Mouse (Mus musculus): Measurements from ENCODE around the gene Med18. TPM values are rescaled to one million over a fixed set of nuclear protein-coding genes. Genes with fewer than 3 reads are reported as not detected.

The Med18 gene
- polyA plus RNA-seq, 1 experiment from 2014 or later: 18.5 TPM

DNA sequence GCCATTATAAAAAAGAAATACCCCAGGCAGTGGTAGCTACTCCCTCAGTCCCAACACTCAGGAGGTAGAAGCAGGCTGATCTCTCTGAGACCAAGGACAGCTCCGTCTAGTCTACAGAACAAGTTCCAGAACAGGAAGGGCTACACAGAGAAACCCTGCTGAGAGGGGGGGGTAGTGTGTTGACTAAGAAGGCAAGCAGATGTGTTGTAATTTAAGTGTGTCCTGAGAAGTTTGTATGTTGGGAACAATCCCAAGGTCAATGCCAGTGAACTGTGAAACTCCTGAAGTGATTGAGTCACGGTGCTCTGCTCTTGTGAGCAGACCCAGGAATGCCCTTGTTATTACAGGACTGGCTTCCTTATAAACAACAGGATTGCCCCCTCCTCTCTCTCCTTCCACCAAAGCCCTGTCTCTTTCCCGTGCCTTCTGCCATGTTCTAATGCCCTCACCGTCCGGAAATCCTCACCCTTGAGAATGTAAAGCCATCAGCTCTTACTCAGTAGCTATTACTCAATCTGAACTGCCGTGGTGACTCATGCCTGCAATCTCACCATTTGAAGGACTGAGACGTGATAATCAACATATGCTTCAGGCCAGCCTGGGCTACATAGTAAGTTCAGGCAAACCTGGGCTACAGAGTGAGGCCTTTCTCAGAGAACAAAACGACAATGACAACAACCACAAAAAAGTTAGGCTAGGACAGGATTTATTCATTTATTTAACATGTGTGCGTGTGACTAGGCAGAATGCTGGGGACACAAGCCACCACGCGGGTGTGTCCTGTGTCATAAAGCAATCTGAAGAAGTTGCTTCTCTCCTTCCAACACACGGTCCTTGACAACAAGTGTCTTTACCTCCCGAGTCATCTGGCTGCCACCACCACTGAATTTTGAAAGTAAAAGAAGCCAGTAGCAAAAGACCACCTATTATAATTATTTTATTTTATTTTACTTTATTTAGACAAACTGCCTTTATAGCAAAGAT is 12.5 kb upstream of the Med18 start:
- ATAC-seq (ENCODE audit: low FRiP score): no peak
- Histone ChIP-seq H3K27me3 (no peaks in the 10 kb centered on the region), H3K36me3 (no peaks in the 10 kb centered on the region), H3K27ac (no peak overlapping the region), H3K4me2 (no peak overlapping the region), H3K9ac (no peak overlapping the region), H3K4me3 (no peak overlapping the region), H3K9me3 (no peaks in the 10 kb centered on the region), H3K4me1 (replicated peaks) (no peaks in the 10 kb centered on the region)
- 81% methylated on average over 13 of the region's 13 CpGs for WGBS

DNA sequence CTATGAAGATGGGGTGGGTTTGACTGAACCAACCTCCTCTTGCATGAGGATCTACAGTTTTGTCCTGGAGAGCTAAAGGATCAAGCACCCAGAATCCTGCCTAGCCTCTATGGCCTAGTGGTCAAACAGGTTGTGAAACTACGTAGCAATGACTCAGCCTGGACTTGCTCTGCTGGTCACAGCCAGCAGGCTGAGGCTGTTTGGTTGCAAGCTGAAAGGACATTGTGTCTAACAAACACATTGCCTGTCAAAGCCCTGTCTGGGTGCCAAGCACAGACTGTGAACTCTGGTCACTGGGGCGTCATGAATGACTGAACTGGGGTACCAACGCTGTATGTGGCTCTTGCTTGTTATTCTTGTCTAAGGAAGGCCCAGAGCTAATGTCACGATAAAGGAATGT is 10.9 kb upstream of the Med18 start:
- Histone ChIP-seq H3K27ac (no peak overlapping the region), H3K36me3 (no peaks in the 10 kb centered on the region), H3K9ac (no peak overlapping the region), H3K4me3 (no peak overlapping the region), H3K9me3 (no peaks in the 10 kb centered on the region), H3K4me1 (replicated peaks) (no peaks in the 10 kb centered on the region), H3K4me2 (no peak overlapping the region), H3K27me3 (no peaks in the 10 kb centered on the region)
- no peak for ATAC-seq (ENCODE audit: low FRiP score)
- 75% methylated on average over 4 of the region's 4 CpGs for WGBS

DNA sequence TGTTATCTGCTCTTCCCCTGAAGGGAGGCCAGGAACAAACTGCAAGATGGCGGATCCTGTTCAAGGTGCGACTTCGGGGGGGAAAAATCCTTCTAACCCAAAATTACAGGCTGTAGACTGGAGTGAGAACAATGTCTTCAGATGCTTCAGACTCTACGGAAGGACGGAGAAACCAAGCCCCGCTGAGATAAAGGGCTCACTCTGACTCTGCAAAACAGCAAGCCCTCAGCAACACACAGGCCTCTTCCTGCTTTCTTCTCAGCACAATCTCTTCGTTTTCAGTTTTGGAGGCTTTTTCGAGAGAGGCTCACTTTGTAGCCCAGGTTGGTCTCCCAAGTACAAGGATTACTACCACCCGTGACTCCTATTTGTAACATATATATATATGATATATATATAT is 9.7 kb upstream of the Med18 start:
- Histone ChIP-seq H3K27me3 (no peaks in the 10 kb centered on the region), H3K9me3 (no peaks in the 10 kb centered on the region), H3K4me2 (no peak overlapping the region), H3K9ac (no peak overlapping the region), H3K36me3 (no peaks in the 10 kb centered on the region), H3K4me1 (replicated peaks) (no peaks in the 10 kb centered on the region), H3K27ac (no peak overlapping the region), H3K4me3 (no peak overlapping the region)
- no peak for ATAC-seq (ENCODE audit: low FRiP score)
- WGBS: 92% methylated on average over 9 of the region's 9 CpGs

DNA sequence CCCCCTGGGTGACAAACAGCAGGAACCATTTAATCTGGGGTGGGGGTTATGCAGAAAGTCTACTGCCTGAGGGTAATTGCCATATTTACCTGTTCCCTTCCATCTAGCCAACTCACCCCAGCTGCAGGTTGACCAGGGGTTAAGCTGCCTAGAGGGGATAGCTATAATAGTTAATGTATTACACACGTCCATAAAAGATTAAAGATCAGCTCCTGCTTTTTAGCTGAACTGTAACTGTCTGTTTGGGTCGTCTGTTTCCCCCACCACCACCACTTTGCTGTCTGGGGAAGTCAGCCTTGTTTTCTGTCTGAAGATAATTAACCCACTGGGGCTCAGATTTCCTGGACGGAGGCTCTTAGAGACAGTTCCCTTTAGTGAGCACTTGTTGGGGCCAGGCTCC is 6.2 kb upstream of the Med18 start:
- no peak for ATAC-seq (ENCODE audit: low FRiP score)

DNA sequence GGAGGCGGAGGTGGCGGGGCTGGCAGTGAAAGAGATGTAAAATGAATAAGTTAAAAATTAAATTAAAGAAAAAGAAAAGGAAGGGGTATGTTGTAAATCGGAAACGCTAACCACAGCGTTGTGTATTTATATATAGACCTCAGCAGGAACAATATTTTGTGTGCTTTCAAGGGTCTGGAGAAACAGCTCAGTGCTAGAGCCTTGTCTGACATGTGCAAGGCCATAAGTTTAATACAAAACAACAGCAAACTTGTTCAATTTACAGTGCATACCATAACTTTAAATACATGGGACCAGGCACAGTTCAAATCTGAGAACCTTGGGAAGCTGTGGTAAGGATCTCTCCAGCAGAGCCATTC is 513 bp upstream of the Med18 start:
- Histone ChIP-seq H3K36me3 (peaks cover 18% of the 10 kb centered on the region), H3K4me1 (replicated peaks) (peaks cover 25% of the 10 kb centered on the region), H3K4me3 (peak overlapping the region; percentile 89), H3K9me3 (no peaks in the 10 kb centered on the region), H3K27me3 (no peaks in the 10 kb centered on the region), H3K9ac (peak overlapping the region; percentile 84), H3K27ac (peak overlapping the region; percentile 40; the same call in 1 of the 2 replicates), H3K4me2 (peak overlapping the region; percentile 91)
- peak; percentile 44 for ATAC-seq (ENCODE audit: low FRiP score)
- WGBS: 0% methylated on average over 5 of the region's 5 CpGs

More for the DNA sequence above, 6.2 kb upstream of the Med18 start:
- no peaks in the 10 kb centered on the region for H3K9me3 ChIP-seq
- H3K4me2 ChIP-seq: no peak overlapping the region
- H3K27me3 ChIP-seq: no peaks in the 10 kb centered on the region
- H3K4me3 ChIP-seq: no peak overlapping the region
- no peak overlapping the region for H3K27ac ChIP-seq
- H3K36me3 ChIP-seq: no peaks in the 10 kb centered on the region
- WGBS: 26% methylated on average over 3 of the region's 3 CpGs
- no peak overlapping the region for H3K9ac ChIP-seq
- H3K4me1 ChIP-seq (replicated peaks): no peaks in the 10 kb centered on the region

DNA sequence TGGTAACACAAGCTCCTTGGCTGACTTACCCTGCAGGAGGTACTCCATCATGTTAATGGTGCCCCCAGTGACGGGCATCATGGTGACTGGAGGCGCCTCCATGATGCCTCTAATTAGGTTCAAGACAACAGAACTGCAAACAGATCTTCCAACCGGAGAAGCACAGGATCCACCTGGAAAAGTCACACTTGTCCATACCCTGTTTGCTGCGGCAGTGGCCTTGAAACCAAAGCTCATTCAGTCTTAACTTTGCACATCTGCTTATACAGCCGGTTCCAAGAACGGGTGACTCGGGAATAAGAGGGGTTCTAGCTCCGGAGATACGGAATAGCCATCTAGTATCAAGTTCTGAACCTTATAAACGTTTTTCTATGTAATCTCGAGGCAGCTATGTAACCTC is 885 bp downstream of the Med18 start:
- Histone ChIP-seq H3K9ac (peak overlapping the region; percentile 84), H3K4me1 (replicated peaks) (peaks cover 25% of the 10 kb centered on the region), H3K4me3 (peak overlapping the region; percentile 89), H3K9me3 (no peaks in the 10 kb centered on the region), H3K27me3 (no peaks in the 10 kb centered on the region), H3K36me3 (peaks cover 28% of the 10 kb centered on the region), H3K27ac (no peak overlapping the region), H3K4me2 (peak overlapping the region; percentile 91)
- ATAC-seq (ENCODE audit: low FRiP score): no peak
- 18% methylated on average over 11 of the region's 11 CpGs for WGBS

DNA sequence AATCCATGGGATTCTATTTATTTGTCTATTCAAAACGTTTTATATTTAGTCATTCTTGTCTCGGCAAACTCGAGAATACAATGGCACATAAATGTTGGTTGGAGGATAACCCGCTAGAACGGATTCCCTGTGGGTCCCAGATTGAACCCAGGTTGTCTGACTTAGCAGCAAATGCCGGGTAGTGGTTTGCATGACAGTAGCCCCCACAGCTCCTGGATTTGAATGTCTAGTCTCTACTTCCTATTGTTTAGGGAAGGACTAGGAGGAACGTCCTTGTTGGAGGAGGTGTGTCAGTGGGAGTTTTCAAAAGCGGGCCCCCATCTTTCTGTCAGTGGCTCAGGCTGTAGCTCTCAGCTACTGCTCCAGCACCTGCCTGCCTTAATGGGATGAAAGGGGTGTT is 3.5 kb downstream of the Med18 start:
- Histone ChIP-seq H3K9ac (no peak overlapping the region), H3K4me3 (no peak overlapping the region), H3K4me1 (replicated peaks) (peaks cover 25% of the 10 kb centered on the region), H3K27ac (no peak overlapping the region), H3K36me3 (peaks cover 38% of the 10 kb centered on the region), H3K27me3 (no peaks in the 10 kb centered on the region), H3K9me3 (no peaks in the 10 kb centered on the region), H3K4me2 (no peak overlapping the region)
- whole genome bisulfite sequencing: 86% methylated on average over 8 of the region's 8 CpGs
- no peak for ATAC-seq (ENCODE audit: low FRiP score)

DNA sequence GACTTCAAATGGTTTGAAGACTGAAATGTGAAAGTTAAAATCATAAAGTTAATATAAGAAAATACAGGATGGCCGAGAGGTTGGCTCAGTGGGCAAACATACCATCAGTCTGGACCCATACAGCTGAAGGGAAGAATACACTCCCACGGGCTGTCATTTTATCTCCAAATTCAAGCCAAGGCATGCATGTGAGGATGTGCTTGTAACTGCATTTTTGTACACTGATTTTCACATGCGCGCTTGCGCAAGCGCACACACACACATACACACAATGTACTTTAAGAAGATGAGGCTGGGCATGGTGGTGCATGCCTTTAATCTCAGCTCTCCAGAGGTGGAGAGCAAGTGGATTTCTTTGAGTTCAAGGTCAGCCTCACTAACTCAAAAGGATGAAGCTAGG is 8.2 kb downstream of the Med18 start:
- no peak overlapping the region for H3K4me2 ChIP-seq
- H3K9me3 ChIP-seq: no peaks in the 10 kb centered on the region
- no peak for ATAC-seq (ENCODE audit: low FRiP score)
- WGBS: 94% methylated on average over 6 of the region's 6 CpGs
- H3K36me3 ChIP-seq: peaks cover 33% of the 10 kb centered on the region
- no peak overlapping the region for H3K9ac ChIP-seq
- H3K27ac ChIP-seq: no peak overlapping the region
- H3K4me1 ChIP-seq (replicated peaks): no peaks in the 10 kb centered on the region
- H3K27me3 ChIP-seq: no peaks in the 10 kb centered on the region
- no peak overlapping the region for H3K4me3 ChIP-seq

DNA sequence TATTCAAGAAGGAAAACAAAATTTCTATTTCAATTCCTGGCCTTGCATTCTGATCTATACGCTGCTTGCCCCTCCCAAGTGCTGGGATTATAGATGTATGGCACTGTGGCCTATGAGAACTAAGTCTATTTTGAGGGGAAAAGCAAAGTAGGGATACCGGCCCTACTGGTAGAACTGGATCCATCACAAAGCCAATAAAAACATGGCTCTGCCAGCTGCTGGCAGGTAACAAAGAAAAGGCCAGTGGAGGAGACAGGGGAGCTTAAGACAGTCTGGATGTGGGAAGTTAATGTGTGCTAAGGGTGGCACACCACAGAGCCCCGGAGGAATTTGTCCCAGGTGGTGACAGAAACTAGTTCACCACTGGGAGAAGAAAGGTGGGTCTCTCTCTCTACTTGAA is 8.6 kb downstream of the Med18 start:
- Histone ChIP-seq H3K9me3 (no peaks in the 10 kb centered on the region), H3K4me1 (replicated peaks) (no peaks in the 10 kb centered on the region), H3K4me2 (no peak overlapping the region), H3K27me3 (no peaks in the 10 kb centered on the region), H3K9ac (no peak overlapping the region), H3K27ac (no peak overlapping the region), H3K4me3 (no peak overlapping the region), H3K36me3 (peaks cover 29% of the 10 kb centered on the region)
- no peak for ATAC-seq (ENCODE audit: low FRiP score)
- WGBS: 91% methylated on average over 3 of the region's 3 CpGs

DNA sequence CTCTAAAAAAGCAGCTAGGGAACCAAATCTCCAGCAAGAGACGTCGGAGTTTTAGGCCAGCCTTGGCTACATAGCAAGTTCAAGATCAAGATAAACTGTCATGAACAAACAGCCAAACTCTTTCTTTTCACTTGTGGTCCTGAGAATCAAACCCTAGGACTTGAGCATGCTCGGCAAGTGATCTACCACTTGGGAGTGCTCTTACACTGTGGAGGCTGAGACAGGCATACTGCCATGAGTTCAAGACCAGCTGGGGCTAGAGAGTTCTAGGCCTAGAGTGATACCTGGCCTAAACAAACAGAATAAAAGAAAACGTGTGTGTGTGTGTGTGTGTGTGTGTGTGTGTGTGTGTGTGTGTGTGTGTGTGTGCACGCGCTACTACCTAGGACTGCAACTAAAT is 9.5 kb downstream of the Med18 start:
- no peak overlapping the region for H3K9ac ChIP-seq
- H3K9me3 ChIP-seq: no peaks in the 10 kb centered on the region
- no peaks in the 10 kb centered on the region for H3K4me1 ChIP-seq (replicated peaks)
- H3K4me3 ChIP-seq: no peak overlapping the region
- no peaks in the 10 kb centered on the region for H3K27me3 ChIP-seq
- peaks cover 19% of the 10 kb centered on the region for H3K36me3 ChIP-seq
- H3K27ac ChIP-seq: no peak overlapping the region
- no peak overlapping the region for H3K4me2 ChIP-seq
- no peak for ATAC-seq (ENCODE audit: low FRiP score)
- WGBS: 85% methylated on average over 6 of the region's 6 CpGs

DNA sequence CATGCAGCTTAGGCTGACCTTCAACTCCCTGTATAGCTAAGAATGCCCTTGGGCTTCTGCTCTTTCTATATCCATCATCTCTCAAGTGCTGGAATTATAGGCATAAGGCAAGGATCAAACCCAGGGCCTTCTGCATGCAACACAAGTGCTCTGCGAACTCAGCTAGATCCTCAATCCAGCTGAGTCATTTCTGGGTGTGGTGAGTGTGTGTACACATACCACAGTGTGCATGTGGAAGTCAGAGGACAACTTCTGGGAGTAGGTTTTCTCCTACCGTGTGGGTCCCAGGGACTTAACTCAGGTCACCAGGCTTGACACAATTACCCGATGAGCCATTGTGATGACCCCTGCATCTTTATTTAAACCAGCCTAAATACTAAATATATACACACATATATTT is 13.9 kb downstream of the Med18 start:
- Histone ChIP-seq H3K27ac (no peak overlapping the region), H3K4me3 (no peak overlapping the region), H3K4me2 (no peak overlapping the region), H3K9ac (no peak overlapping the region), H3K9me3 (no peaks in the 10 kb centered on the region), H3K36me3 (no peaks in the 10 kb centered on the region), H3K4me1 (replicated peaks) (no peaks in the 10 kb centered on the region), H3K27me3 (no peaks in the 10 kb centered on the region)
- WGBS: 89% methylated on average over 3 of the region's 3 CpGs
- ATAC-seq (ENCODE audit: low FRiP score): no peak

DNA sequence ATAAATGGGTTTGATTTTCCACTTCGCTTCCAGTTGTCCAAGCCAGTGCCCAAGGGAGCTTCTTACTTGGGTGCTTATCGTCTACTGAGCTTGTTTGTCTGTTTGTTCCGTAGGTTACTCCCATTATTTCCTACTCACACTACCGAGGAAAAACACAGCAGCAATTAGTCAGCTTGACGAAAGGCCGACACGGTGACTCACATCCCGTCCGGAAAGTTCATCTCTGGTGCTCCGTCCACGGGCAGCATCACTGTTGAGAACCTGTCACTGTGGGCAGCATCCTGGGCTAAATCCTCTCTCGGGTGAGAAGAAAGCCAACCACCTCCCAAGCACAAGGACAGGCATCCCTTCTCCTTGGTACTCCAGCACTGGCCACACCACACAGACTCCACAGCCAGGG is 17.6 kb downstream of the Med18 start:
- no peak overlapping the region for H3K4me3 ChIP-seq
- no peaks in the 10 kb centered on the region for H3K36me3 ChIP-seq
- no peak overlapping the region for H3K4me2 ChIP-seq
- H3K9me3 ChIP-seq: no peaks in the 10 kb centered on the region
- ATAC-seq (ENCODE audit: low FRiP score): no peak
- no peak overlapping the region for H3K9ac ChIP-seq
- no peaks in the 10 kb centered on the region for H3K27me3 ChIP-seq
- 84% methylated on average over 12 of the region's 12 CpGs for WGBS
- H3K27ac ChIP-seq: no peak overlapping the region
- H3K4me1 ChIP-seq (replicated peaks): no peaks in the 10 kb centered on the region

DNA sequence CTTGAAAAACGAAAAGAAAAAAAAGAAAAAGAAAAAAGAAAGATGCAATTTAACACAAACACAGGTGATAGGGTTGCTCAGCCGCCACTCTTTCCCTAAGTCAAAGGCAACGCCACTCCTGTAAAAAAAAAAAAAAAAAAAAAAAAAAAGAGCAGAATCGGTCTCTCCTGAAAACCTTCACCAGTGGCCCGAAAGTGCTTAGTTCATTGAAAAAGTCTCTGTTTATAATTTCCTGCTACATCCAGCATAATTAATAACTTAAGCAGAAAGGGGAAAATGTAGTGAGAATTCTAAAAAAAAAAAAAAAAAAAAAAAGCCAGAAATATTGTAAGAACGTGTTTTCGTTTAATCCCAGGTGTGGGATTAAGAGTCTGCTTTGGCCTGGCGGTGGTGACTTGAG is 19.2 kb downstream of the Med18 start:
- Histone ChIP-seq H3K9me3 (no peaks in the 10 kb centered on the region), H3K9ac (no peak overlapping the region), H3K27me3 (no peaks in the 10 kb centered on the region), H3K4me3 (no peak overlapping the region), H3K36me3 (no peaks in the 10 kb centered on the region), H3K4me2 (no peak overlapping the region), H3K27ac (no peak overlapping the region), H3K4me1 (replicated peaks) (no peaks in the 10 kb centered on the region)
- no peak for ATAC-seq (ENCODE audit: low FRiP score)
- whole genome bisulfite sequencing: 88% methylated on average over 8 of the region's 8 CpGs
